Comparison of ENCODE assay signal across 13 mouse cellular contexts in genomic region chrX:48525866-48526265, GRCm38 (mm10). TPM values are rescaled to one million over a fixed set of nuclear protein-coding genes. Genes with fewer than 3 reads are reported as not detected.
DNase-seq lines count a peak whose midpoint lies in the region; ATAC-seq and TF ChIP-seq lines count a peak whose summit lies in the region.
"Had no signal": no experiment of that assay in that cellular context is flagged by ENCODE, and none has a peak within 500 bp of the region (broad histone marks: within the 10 kb centered on the region; RNA-seq: fewer than 3 reads in every experiment).

No protein-coding gene starts in this region.

- peak overlapping the region; percentile 43 for H3K27ac ChIP-seq in heart, embryonic 16.5 days (ENCODE audit: low read length)
- H3K27ac ChIP-seq in bone marrow macrophage, adult 2 months (ENCODE audit: insufficient read depth, low read depth, low read length), result peak overlapping the region; percentile 75
- peak overlapping the region; percentile 72 for H3K27ac ChIP-seq in left cerebral cortex, adult 2 months
- no peak overlapping the region for H3K27ac ChIP-seq in forebrain, embryonic 14.5 days (ENCODE audit: low read depth, low read length)
- H3K27ac ChIP-seq: embryonic facial prominence, embryonic 12.5 days; forebrain, embryonic 15.5 days; limb, embryonic 13.5 days had no signal

- WGBS in heart, embryonic 16.5 days, result 35% methylated on average over 8 of the region's 8 CpGs
- WGBS in forebrain, embryonic 14.5 days, result 66% methylated on average over 8 of the region's 8 CpGs

- H3K36me3 ChIP-seq in heart, embryonic 16.5 days (ENCODE audit: control insufficient read depth, insufficient read depth), result no peaks in the 10 kb centered on the region
- H3K36me3 ChIP-seq in forebrain, embryonic 14.5 days (ENCODE audit: control insufficient read depth, insufficient read depth, low read length), result peaks cover 9% of the 10 kb centered on the region; the same call in 1 of the 2 replicates
- H3K36me3 ChIP-seq: embryonic facial prominence, embryonic 12.5 days; forebrain, embryonic 15.5 days; limb, embryonic 13.5 days had no signal

- H3K9ac ChIP-seq in heart, embryonic 16.5 days (ENCODE audit: low read length), result no peak overlapping the region
- H3K9ac ChIP-seq in forebrain, embryonic 14.5 days (ENCODE audit: low read length), result no peak overlapping the region
- H3K9ac ChIP-seq: embryonic facial prominence, embryonic 12.5 days; forebrain, embryonic 15.5 days; limb, embryonic 13.5 days had no signal

- no peak for TF ChIP-seq POLR2A in bone marrow macrophage, adult 2 months (IDR thresholded peaks at IDR 0.05; ENCODE audit: borderline replicate concordance, low read depth, low read length)

- DNase-seq in heart, postnatal 14 days, result no peak
- peak; percentile 52 for DNase-seq in cerebellum, adult 9-11 months
- peak; percentile 21 to 32 for DNase-seq in left cerebral cortex, adult 2 months (ENCODE audit: extremely low spot score in 1 of 2, low spot score in 2 of 2)
- no peak for DNase-seq in retina, postnatal 1 day
- no peak for DNase-seq in thymus, postnatal 36 days
- no peak for DNase-seq in forebrain, embryonic 14.5 days (ENCODE audit: low spot score)
- DNase-seq: adrenal gland, adult 2 months had no signal

- ATAC-seq in heart, embryonic 16.5 days (replicated peaks; ENCODE audit: extremely low read depth, insufficient read depth, low FRiP score), result peak; percentile 32
- no peak for ATAC-seq in forebrain, embryonic 14.5 days
- ATAC-seq: forebrain, embryonic 15.5 days had no signal

- TF ChIP-seq CTCF in bone marrow macrophage, adult 2 months (IDR thresholded peaks at IDR 0.05; ENCODE audit: low read depth, low read length), result no peak
- TF ChIP-seq CTCF in left cerebral cortex, adult 2 months (IDR thresholded peaks at IDR 0.05), result no peak

- peak overlapping the region; percentile 21; the same call in 1 of the 2 replicates for H3K4me2 ChIP-seq in heart, embryonic 16.5 days (ENCODE audit: low read depth, low read length)
- H3K4me2 ChIP-seq in forebrain, embryonic 14.5 days (ENCODE audit: low read length), result no peak overlapping the region
- H3K4me2 ChIP-seq: embryonic facial prominence, embryonic 12.5 days; forebrain, embryonic 15.5 days; limb, embryonic 13.5 days had no signal

- no peaks in the 10 kb centered on the region for H3K9me3 ChIP-seq in heart, embryonic 16.5 days (replicated peaks; ENCODE audit: control insufficient read depth, low read length)
- H3K9me3 ChIP-seq in forebrain, embryonic 14.5 days (replicated peaks; ENCODE audit: control insufficient read depth, low read length), result no peaks in the 10 kb centered on the region
- H3K9me3 ChIP-seq: embryonic facial prominence, embryonic 12.5 days; forebrain, embryonic 15.5 days; limb, embryonic 13.5 days had no signal

- intact Hi-C loops in heart, postnatal 14 days (cut with DNase I), result loop anchor here (5.0 kb wide), 1 partner anchor 539 kb away; no protein-coding TSS in a partner anchor
- intact Hi-C loops in left cerebral cortex, adult 2 months (cut with DNase I), result no loop called here

- H3K27me3 ChIP-seq in heart, embryonic 16.5 days (ENCODE audit: control insufficient read depth, insufficient read depth, low read length), result no peaks in the 10 kb centered on the region
- H3K27me3 ChIP-seq in forebrain, embryonic 14.5 days (replicated peaks; ENCODE audit: control insufficient read depth, insufficient read depth, low read length), result no peaks in the 10 kb centered on the region
- H3K27me3 ChIP-seq: embryonic facial prominence, embryonic 12.5 days; forebrain, embryonic 15.5 days; limb, embryonic 13.5 days had no signal

- peaks cover 7% of the 10 kb centered on the region; the same call in 1 of the 2 replicates for H3K4me1 ChIP-seq in heart, embryonic 16.5 days (ENCODE audit: control insufficient read depth, insufficient read depth, low read length)
- H3K4me1 ChIP-seq in bone marrow macrophage, adult 2 months (ENCODE audit: control insufficient read depth, insufficient read depth, low read length), result peaks cover 42% of the 10 kb centered on the region
- peaks cover 2% of the 10 kb centered on the region; the same call in 1 of the 2 replicates for H3K4me1 ChIP-seq in forebrain, embryonic 14.5 days (ENCODE audit: control insufficient read depth, insufficient read depth, low read length)
- H3K4me1 ChIP-seq: embryonic facial prominence, embryonic 12.5 days; limb, embryonic 13.5 days had no signal

- H3K4me3 ChIP-seq in heart, embryonic 16.5 days (ENCODE audit: low read length), result no peak overlapping the region
- no peak overlapping the region for H3K4me3 ChIP-seq in bone marrow macrophage, adult 2 months (ENCODE audit: insufficient read depth, low read length)
- no peak overlapping the region for H3K4me3 ChIP-seq in left cerebral cortex, adult 2 months
- H3K4me3 ChIP-seq in forebrain, embryonic 14.5 days (ENCODE audit: low read depth, low read length), result no peak overlapping the region
- H3K4me3 ChIP-seq: embryonic facial prominence, embryonic 12.5 days; forebrain, embryonic 15.5 days; limb, embryonic 13.5 days; myocyte had no signal

RNA-seq across cellular contexts. Expression of gene Rab33a, which starts 6.8 kb away (rescaled TPM):
- polyA plus RNA-seq in heart, embryonic 16.5 days (2015; fragmentation: Nextera tagmentation; extraction: Ambion mirVana), result 3.8 and 5.6 TPM in 2 replicates
- total RNA-seq in heart, postnatal 14 days (2021), result under 1 TPM in 1 of 2 experiments, not detected in 1; 0.24 TPM
- polyA plus RNA-seq in bone marrow macrophage, adult 2 months (2012; ENCODE audit: insufficient read depth, insufficient read length, missing spikeins), result not detected in 2 replicates
- total RNA-seq in left cerebral cortex, adult 2 months (2021), result 10 to 100 TPM; 31.4 to 40.4 TPM
- 74.8 and 84.5 TPM in 2 replicates for polyA plus RNA-seq in forebrain, embryonic 14.5 days (2014; fragmentation: Nextera tagmentation; extraction: Ambion mirVana)

RNA-seq across cellular contexts. Expression of gene Aifm1, which starts 12.5 kb away (rescaled TPM):
- polyA plus RNA-seq in heart, embryonic 16.5 days (2015; fragmentation: Nextera tagmentation; extraction: Ambion mirVana), result 123 and 139 TPM in 2 replicates
- 100 to 1,000 TPM in 1 of 2 experiments, 10 to 100 TPM in 1; 91.4 to 105 TPM for total RNA-seq in heart, postnatal 14 days (2021)
- polyA plus RNA-seq in bone marrow macrophage, adult 2 months (2012; ENCODE audit: insufficient read depth, insufficient read length, missing spikeins), result 18.5 and 23.3 TPM in 2 replicates
- 10 to 100 TPM; 21.6 to 28.3 TPM for total RNA-seq in left cerebral cortex, adult 2 months (2021)
- 46.0 and 49.9 TPM in 2 replicates for polyA plus RNA-seq in forebrain, embryonic 14.5 days (2014; fragmentation: Nextera tagmentation; extraction: Ambion mirVana)

Comparison
In these comparisons a context has a peak if more than half of its experiments do, and no peak if none do; other contexts are left out.
1. DNase-seq: peak in cerebellum, adult 9-11 months (single experiment) and left cerebral cortex, adult 2 months (2 of 2); none in heart, postnatal 14 days (0 of 2), retina, postnatal 1 day (single experiment), thymus, postnatal 36 days (0 of 2) and forebrain, embryonic 14.5 days (single experiment).
2. RNA of gene Rab33a, which starts 6.8 kb away (polyA plus RNA-seq): 74.8 to 84.5 TPM in forebrain, embryonic 14.5 days; 3.8 to 5.6 TPM in heart, embryonic 16.5 days and not detected in bone marrow macrophage, adult 2 months; every median in the first group is over 10 times any median in the second.